Mouse (Mus musculus) cerebellum, adult 11 months (tissue): ENCODE data around the gene Dbil5.
"Not testable (repeated sequence)": the region's sequence is repeated elsewhere in the genome, so short reads cannot be mapped to it uniquely, and the experiment has no call there.

Experiments used
- DNase-seq: peaks from one replicate; pipeline ENCODE4 v3.0.0; 2022

Dbil5 gene

DNA sequence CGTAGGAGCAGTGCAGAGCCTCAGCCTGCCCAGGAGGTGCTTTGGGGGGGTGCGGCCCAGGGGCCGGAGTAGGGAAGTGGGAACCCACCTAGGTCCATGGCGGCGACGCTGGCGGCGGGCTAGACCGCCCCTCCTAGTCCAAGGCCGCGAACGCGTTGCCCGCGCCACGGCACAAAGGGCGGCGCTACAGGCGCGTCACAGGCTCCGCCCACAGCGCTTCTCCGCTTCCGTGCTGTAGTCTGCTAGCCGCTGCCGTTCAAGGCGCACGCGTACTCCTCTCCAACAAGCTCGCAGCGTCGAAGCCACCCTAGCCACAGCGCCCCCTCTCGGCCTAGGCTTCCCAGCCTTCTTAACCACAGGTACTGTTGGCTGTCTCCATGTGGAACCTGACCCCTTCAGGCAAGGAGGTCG, at the start of gene Dbil5, which contains the start of gene Gemin4:
Gene Dbil5 (plus strand): TSS at position 219 of the 411 bp plus-strand sequence.
Gene Gemin4 (minus strand): TSS at position 275 of the 411 bp plus-strand sequence.
- peak; percentile 96 for DNase-seq

DNA sequence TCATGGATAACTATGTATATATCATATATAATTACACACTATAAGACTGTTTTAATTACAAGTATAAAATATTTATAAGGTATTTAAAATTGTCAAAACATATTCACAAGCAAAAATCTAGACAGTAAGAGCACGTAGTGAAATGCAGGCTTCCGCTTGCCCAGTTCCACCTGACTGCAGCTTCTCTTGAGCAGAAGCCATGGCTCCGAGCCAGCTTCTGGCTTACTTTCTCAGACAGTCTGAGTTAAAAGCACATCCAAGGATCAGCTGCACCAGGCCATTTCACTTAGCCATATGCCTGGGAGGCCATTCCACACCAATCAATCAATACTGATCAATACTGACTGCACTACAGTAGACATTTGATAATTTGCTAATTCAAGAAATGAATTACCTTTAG, 48.4 kb upstream of the Dbil5 start:
- DNase-seq, result peak; percentile 31

DNA sequence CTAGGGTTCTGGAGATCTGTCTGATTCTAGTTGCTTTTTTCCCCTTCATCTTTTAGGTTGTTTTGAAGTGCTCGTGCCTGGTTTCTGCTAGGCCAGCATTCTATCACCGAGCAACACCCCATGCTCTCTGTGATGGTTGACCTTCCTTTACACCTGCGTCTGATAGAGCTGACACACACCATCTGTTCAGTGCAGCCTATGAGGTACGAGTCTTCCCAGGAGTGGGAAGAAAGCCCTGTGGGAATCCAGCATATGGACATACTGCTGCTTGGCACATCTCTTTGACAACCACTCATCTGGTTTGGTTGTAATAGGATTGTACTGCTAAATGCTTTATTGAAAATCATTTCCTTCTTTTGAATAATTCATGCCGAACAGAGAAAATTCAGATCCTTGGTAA, 47.2 kb upstream of the Dbil5 start:
- peak; percentile 43 for DNase-seq

DNA sequence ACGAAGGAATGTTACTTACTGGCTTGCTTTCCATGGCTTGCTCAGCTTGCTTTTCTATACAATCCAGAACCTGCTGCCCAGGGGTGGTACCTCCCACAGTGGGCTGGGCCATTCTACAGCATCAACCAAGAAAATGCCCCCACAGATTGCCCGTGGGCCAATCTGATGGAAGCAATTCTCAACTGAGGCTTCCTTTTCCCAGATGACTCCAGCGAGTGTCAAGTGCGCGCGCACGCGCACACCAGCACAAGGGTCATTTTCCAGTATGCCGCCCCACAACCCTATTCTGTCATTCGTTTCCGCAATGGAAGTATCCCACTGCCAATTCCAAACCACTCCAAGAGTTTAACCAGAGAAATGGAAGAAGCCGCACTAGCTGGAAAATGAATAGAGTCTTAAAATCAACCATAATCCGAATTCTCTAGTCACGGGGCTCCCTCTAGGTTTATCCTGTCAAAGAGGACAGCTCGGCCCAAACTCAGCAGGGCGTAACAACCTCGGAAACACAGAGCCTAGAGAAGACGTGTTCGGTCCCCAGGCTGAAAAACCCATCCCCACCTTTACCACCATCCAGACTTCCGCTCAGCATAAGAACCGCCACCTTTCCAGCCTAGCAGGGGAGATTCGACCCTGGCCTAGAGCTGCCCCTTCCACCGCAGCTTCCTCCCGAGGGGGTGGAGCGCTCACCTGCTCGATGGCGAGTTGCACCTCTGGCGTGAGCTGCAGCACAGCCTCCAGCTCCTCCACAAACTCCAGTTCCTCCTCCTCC, 38.5 kb upstream of the Dbil5 start:
- DNase-seq, result peak; percentile 22

DNA sequence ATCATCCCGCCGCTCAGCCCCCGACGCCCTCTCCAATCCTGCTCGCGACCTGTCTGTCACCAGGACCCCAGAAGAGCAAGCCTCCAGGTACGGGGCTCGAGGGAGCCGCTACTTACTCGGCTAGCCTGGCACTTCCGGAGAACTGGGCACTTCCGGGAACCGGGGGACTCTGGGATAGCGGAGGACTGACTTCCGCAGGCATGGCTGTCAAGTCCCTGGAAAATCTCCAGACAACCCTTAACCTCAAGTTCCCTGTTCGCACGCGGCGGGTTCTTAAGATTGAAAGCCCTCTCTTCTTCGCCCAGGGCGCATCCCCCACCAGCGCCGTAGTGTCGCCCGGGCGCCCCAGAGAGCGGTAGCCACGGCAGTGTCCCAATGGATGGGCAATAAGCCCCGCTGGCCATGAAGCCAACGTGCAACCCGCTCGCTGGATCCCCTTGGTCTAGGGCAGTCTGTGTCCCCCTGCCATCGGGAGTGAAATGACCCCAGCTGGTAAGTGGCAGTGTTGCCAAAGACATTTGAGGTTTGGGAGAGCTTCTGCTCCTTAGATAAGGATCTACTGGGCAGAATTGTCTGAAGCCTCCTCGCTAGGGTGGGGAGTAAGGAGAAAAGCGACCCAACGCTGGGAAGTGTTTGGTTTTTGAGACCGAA, 37.8 kb upstream of the Dbil5 start, which contains the start of the genes Vps53 and Fam57a:
Gene Vps53 (minus strand): TSS at position 153 of the 651 bp plus-strand sequence.
Gene Fam57a (plus strand): TSS at position 177 of the 651 bp plus-strand sequence.
- peak; percentile 86 for DNase-seq

DNA sequence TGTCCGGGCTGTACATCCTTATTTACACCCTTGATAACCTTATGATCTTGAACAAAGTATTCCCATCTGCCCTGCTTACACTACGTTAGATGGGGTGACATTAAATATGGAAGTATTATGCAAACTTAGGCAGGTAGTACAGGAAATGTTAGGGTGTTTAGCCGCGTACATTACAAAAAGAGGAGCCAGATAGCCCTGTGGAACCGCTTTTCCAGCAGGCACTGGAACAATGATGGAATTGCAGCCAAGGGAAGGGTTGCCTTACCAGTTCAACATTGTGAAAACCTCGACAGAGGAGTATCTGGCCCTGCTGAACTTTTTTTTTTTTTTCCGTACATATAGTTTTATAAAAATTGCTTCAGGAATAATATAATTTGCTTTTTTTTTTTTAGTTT, 37.3 kb upstream of the Dbil5 start:
- DNase-seq, result no peak

DNA sequence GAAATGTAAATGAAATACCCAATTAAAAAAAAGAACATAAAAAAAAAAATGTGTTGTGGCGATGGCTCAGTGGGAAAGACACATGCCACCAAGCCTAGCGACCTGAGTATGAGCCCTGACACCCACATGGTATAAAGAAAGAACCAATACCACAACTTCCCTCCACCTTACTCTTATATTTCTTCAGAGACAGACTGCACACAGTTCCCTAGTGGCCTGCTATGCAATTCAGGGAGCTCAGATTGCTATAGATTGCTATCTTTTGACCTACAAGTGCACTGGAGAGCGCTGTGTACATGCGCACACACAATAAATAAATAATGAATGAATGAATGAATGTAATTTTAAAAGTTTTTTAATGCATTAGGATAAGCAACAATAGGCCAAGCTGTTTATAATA, 33.7 kb upstream of the Dbil5 start:
- DNase-seq, result no peak

DNA sequence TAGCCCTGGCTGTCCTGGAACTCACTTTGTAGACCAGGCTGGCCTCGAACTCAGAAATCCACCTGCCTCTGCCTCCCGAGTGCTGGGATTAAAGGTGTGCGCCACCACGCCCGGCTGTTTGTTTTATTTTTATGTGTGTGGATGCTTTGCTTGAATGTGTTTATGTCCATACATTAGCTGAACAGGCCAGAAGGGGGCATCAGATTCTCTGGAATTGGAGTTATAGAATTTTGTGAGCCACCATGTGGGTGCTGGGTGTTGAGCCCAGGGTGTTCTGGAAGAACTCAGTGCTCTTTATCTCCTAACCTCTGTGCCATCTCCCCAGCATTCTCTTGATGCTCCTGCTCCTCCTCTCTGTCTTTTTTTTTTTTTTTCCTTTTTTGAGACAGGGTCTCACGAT, 30.5 kb upstream of the Dbil5 start:
- no peak for DNase-seq

DNA sequence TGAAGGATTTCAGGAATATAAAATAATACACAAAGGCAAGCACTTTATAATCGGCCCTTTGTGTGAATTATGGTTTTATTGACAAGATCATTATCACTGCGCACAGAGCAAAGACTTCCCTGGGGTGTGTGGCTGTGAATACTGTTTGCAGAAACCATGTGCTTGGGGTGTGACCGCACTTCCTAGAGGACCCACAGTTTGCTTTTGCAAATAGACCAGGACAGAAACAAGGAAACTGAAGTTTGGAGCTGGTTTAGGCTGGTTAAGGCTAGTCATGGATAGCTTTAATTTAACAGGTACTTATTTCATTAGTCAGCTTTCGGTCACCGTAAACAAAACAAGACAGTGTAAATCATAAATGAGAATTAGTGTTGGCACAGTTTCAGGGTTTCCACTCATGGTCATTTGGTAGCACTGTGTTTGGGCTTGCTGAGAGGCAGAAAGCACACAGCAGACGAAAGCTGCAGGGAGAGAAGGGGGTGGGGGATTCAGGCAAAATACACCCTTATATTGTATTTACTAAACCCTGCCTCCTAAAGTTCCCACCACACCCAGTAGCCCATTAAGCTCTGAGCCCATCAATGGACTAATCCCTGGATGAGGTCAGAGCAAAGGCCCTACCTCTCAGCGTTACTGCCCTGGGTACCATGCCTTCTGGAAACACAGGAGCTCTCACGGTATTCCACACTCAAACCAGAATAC, 21.0 kb upstream of the Dbil5 start:
- DNase-seq, result no peak

DNA sequence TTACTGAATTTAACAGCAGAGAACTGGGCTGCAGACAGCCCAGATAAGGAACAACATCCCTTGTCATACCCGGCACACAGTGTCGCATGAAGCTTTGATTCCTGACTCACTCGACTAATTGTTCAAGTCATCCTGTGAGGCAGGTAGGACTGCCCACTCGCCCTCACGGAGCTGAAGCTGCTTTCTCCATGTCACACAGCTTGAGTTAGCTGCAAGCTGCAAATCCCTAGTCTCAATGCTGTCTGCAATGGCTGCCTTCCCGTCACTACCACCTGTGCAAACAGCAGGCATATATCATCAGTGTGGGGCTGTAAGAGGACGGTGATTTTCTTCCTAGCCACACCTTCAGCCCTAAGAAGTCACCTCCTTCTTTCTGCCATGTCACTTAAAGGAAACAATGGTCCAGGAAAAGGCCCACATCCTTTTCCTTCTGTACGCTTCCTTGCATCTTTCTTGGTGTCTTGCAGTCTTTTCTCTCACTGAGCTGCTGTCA, 20.4 kb upstream of the Dbil5 start:
- DNase-seq, result no peak

DNA sequence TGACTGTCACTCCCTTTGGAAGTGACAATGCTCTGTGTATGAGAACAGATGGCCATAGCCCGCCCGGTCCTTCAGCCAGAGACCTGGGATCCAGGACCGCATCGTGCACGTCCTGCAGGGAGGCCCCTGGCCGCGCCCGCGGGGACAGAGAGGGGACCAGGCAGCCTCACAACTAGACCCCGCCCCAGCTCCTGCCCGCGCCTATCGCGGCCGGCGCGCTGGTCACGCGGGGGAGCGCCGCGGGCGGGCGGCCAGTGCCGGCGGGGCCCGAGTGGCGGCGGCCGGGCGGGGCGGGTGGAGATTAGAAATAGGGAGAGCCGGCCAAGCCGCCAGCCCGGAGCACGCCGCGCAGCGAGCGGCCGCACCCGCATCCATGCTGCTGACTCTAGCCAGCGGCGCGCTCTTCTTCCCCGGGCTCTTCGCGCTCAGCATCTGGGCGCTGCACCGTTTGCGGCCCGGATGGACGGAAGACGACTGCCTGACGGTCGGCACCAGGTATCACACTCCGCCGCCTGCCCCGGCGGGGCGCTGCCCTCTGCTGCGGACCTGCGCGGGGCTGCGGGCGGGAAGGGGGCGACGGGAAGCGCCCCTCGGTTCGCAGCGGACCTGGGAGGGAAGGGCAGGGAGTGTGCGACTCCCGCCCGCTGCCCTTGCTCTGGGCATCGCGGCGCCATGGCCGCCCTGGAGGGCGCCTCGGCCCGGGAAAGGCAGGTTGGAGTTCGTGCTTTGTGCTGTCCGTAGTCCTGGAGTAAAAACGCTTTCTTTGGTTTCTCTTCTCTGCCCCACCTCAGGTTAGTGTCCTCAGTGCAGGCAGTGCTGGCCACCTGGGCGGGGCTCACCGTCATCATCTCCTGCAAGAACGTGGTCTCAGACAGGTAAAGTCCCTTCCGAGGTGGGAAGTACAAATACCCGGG, 15.4 kb upstream of the Dbil5 start:
- DNase-seq, result peak; percentile 90

DNA sequence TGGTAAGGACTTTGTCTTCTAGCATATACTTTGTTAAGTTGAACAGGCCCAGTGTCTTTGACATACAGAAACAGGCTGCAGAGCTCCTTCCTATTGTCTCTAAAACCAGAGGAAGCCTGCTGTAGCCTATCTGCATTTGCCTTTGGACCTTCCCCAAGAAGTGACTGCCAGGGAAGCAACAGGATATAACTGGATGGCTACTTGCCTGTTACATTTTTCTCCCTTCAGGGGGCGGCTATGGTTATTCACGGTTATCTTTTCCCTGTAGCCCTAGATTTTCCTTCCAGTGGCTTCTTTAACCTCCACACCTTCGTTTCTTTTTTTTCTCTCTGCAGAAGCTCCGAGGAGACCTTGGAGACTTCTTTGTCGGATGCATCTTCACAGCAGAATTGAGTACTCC, 10.6 kb upstream of the Dbil5 start:
- no peak for DNase-seq

DNA sequence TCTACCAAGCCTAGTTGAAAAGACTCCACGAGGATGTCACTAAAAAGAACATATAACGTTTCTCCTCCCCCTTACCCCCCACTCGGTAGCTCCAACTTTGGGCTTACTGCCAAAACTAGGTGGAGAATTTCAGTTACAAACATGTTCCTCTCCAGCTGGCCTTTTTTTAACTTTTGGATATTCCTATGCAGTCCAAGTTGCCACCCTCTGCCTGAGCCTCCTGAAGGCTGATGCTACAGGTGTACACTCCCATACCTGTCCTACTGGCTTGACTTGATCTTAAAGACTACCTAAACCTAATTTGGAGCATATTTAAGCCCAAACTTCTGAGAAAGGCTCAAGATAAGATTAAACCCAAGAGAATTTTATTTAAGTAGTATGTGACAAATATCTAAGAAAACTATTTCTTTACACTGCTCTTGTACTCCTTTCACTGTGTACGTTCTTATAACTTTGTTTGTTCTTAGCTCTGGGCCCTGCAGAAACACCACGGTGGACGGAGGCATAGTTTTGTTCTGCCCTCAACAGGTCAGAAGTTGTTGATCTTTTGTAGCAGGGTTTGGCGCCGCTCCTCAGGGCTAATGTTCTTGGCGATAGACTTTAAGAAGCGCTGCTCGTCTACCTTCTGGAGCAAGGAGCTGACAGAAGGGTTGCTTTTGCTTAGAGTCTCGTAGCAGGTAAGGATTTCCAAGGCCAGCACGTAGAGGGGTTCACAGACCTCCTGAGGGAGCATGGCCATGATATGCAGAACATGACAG, 7.0 kb upstream of the Dbil5 start:
- DNase-seq, result no peak

DNA sequence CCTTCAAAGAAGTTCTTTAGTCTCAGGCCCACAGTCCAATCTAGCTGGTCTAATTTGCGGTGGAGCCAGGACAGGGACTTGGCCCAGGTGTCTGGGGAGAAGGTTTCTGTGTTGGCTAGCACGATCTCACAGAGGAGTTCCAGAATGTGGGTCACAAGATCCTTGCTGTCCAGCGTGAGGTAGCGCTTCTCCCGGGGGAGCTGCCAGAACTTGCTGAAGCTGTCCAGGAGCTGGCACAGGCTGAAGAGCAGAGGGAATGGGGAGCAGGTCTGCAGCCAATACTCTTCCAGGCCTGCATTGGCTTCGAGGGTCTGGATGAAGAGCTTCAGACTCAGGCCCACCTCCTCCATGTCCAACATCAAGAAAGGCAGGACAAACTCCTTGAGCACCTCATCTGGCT, 5.8 kb upstream of the Dbil5 start:
- not testable (repeated sequence) for DNase-seq

DNA sequence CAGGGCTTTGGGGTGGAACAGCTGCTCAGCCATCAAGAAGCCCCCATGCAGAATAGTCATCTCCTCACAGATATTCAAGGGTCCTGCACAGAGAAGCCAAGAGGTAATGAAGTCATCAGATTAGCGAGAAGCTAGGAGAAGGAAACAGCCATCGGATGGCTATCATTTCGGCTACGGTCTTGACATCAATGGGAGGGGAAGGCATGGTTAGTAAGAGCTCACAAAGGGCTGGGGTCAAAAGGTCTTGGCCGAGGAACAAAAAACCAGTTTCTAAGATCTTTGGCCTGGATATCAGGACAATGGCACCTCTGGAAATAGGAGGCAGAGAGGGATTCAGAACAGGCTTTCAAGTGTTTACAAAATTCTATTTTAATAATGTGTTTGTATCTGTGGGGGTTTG, 3.6 kb upstream of the Dbil5 start:
- no peak for DNase-seq

DNA sequence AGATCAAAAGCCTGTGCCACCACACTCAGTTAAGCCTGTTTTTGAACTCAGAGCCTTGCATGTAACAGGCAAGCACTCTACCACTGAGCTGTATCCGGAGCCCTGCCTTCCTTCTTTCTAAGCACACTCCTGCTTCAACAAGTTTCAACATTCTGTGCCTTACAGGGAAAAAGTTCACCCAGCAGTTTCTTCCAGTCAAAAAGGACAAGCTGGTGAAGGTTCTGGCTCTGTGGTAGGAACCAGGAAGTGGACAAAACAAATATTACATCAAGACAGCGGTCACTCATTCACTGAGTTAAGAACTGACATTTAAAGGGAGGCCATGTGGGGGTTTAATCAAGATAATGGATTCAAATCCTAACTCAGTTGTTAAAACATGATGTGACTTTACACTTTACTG, 2.4 kb upstream of the Dbil5 start:
- DNase-seq, result no peak

DNA sequence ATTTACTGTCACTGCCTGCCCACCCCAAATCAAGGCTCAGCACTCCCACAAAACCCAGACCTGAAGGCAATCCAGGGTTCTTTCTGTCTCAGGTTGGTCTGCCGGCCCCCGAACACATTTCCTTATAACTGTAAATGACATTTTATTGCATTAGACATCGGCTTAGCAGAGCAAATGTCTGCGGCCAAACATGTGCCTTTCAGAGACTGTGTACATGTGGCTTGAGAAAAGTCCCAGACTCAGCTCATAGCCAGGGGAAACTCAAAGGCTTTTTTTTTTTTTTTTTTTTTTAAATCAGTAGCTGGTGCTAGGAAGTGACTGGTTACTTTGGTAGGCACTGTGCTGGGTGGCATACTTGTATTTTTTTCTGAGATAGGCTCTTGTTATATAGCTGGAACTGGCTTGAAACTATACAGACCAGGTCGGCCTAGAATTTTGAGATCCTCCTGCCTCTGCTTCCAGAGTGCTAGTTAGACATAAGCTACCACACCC, 1.3 kb upstream of the Dbil5 start:
- DNase-seq, result no peak

DNA sequence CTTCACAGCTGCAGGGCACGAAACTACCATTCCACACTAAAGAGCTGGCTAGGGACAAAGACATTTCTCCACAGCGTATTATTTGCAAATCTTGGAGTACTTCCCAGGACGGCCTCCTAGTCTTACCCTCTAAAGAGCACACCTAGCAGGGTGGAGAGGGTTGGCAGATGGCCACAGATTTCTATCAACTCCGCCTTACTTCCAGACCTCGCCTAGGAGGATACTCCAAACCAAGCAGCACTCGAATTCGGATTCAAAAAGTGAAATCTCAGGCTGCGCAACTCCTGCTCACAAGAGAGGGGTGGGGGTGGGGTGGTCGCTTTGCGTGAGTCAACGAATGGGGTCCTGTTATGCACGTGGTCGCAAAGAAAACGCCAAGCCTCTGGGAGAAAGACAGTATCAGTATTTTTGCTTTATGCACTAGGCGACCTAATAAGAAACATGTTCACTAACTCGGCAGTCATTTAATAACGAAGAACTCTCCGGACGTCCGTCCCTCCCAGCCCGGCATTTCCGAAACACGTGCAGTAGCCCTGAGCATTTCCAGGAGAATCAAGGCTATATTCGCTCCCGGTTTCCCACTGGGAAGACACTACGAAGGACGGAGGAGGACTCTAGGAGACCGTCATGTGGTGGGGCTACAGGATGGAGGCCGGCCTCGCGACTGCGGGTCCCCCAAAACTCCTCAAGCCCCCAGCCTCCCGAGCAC, 573 bp upstream of the Dbil5 start:
- no peak for DNase-seq

DNA sequence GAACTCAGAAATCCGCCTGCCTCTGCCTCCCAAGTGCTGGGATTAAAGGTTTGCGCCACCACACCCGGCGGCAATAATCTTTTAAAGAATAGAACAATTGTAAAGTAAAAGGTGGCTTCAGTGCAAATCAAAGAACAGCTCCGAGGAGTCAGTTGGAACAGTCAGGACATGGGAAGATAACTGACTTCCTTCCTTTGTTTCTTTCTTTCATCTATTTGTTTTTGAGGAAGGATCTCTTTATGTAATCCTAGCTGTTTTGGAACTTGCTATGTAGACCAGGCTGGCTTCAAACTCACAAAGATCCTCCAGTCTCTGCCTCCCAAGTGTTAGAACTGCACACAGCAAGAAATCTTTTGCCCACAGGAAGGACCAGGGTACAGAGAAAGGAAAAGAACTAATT, 7.2 kb downstream of the Dbil5 start:
- DNase-seq, result no peak

DNA sequence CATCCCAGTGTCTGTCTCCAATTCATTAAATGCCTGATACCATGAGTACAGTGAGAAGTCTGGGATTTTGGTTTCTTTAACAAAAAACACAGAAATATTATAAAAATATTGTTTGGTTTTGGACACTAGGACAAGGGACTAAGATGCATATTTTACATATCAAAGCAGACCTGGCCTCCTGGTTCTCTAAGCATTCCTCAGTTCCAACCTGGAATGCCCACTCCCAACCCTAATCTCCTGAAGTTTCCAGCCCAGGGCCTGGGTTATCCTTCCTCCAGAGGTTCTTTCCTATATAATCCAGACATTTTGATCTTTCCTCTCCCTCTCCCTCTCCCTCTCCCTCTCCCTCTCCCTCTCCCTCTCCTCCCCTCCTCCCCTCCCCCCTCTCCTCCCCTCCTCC, 7.6 kb downstream of the Dbil5 start:
- no peak for DNase-seq

DNA sequence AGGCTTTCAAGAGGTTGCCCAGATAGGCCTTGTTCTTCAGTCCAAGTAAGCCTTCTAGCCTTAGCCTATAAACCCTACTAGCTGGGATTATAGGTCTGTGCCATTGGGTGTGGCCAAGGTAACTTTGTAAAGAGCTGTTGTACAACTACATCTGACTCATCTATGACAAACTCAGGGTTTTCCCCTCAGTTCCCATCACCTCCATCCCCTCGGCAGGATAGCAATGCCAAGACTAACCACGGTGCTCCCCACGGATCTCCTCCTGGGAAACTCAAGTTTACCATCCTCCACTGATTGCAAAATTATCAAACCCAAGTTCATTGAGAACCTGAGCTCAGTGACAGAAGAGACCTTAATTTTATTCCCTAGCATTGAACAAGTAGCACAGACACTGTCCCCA, 18.7 kb downstream of the Dbil5 start:
- DNase-seq, result no peak
